18 mouse cellular contexts compared by ENCODE assay signal in the genomic region with DNA sequence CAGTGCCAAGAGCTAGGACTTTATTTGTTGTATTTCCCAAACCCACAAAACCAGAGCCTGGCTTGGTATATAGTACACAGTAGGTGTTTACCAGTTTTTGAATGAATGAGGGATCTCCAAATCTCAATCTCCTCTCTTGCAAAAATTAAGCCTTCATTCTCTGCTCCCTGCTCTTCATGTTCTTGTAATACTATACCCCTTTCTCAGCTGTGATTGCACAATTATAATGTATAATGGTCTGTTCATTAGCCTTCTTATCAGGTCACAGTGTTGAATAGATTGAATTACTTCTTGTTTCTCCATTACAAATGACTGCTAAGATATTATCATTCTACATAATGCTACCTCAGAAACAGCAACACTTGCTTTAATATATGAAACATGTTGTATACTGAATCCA.
DNase-seq lines count a peak whose midpoint lies in the region; TF ChIP-seq lines count a peak whose summit lies in the region.
"Had no signal": no experiment of that assay in that cellular context is flagged by ENCODE, and none has a peak within 500 bp of the region (broad histone marks: within the 10 kb centered on the region; RNA-seq: fewer than 3 reads in every experiment).

No protein-coding gene starts in this region.

- TF ChIP-seq CTCF in C2C12 (IDR thresholded peaks at IDR 0.05; ENCODE audit: control insufficient read depth, insufficient read depth, insufficient read length), result no peak

- no peak overlapping the region for H3K4me2 ChIP-seq in myocyte (ENCODE audit: low read depth)

- TF ChIP-seq POLR2A in myocyte (IDR thresholded peaks at IDR 0.05; ENCODE audit: insufficient read length, low read depth), result no peak

- H3K4me3 ChIP-seq in C2C12 (ENCODE audit: insufficient read depth, poor library complexity, severe bottlenecking), result no peak overlapping the region
- H3K4me3 ChIP-seq in myocyte, result no peak overlapping the region

- DNase-seq in liver, result no peak
- DNase-seq in kidney, postnatal 4 days, result no peak
- DNase-seq: adrenal gland, adult 2 months; adrenal gland, adult 8-10 months; adrenal gland, postnatal 10 days; adrenal gland, postnatal 14 days; adrenal gland, postnatal 25 days; adrenal gland, postnatal 36 days; B cell, adult 2 months; cerebellum, adult 11 months; cerebellum, adult 11-12 months; cerebellum, adult 18-20 months; cerebellum, adult 2 months had no signal

- H3K79me3 ChIP-seq in C2C12 (ENCODE audit: low read depth), result no peaks in the 10 kb centered on the region

- no peaks in the 10 kb centered on the region for H3K79me2 ChIP-seq in C2C12 (ENCODE audit: control insufficient read depth, insufficient read depth)
- H3K79me2 ChIP-seq in myocyte (ENCODE audit: control insufficient read depth, insufficient read depth), result no peaks in the 10 kb centered on the region

- H3K36me3 ChIP-seq in C2C12 (ENCODE audit: control insufficient read depth, insufficient read depth) (no peaks in the 10 kb centered on the region), myocyte (ENCODE audit: control insufficient read depth, insufficient read depth) (no peaks in the 10 kb centered on the region)
- H3K36me3 ChIP-seq: G1E had no signal

- no peak overlapping the region for H3ac ChIP-seq in C2C12 (ENCODE audit: control insufficient read depth, insufficient read length, low read depth)
- H3ac ChIP-seq in myocyte (ENCODE audit: control insufficient read depth, insufficient read length), result no peak overlapping the region

- H3K27me3 ChIP-seq in C2C12 (ENCODE audit: control insufficient read depth, insufficient read depth, insufficient read length) (no peaks in the 10 kb centered on the region), myocyte (ENCODE audit: control insufficient read depth, insufficient read depth, insufficient read length) (no peaks in the 10 kb centered on the region)
- H3K27me3 ChIP-seq: CH12.LX, Patski had no signal

TF ChIP-seq in C2C12, 6 proteins besides CTCF, POLR2A, EP300 and RAD21:
- TF ChIP-seq MAX (IDR thresholded peaks at IDR 0.05), result no peak
- TF ChIP-seq USF1 (IDR thresholded peaks at IDR 0.05; ENCODE audit: low read depth), result no peak
- no peak for TF ChIP-seq FOSL1 (IDR thresholded peaks at IDR 0.05; ENCODE audit: insufficient read depth, low read length, poor library complexity, severe bottlenecking)
- no peak for TF ChIP-seq MYOD1 (IDR thresholded peaks at IDR 0.05; ENCODE audit: control insufficient read depth, insufficient read length, low read depth)
- TF ChIP-seq MYOG (IDR thresholded peaks at IDR 0.05; ENCODE audit: control insufficient read depth, extremely low read depth, insufficient read length), result no peak
- peak; percentile 92 for TF ChIP-seq CEBPB (IDR thresholded peaks at IDR 0.05; ENCODE audit: low read depth)

TF ChIP-seq in myocyte, 11 proteins besides CTCF, POLR2A, EP300 and RAD21:
- TF ChIP-seq CEBPB (IDR thresholded peaks at IDR 0.05; ENCODE audit: insufficient read depth, poor library complexity, severe bottlenecking), result peak; percentile 88
- TF ChIP-seq REST (IDR thresholded peaks at IDR 0.05; ENCODE audit: insufficient read depth, insufficient read length), result no peak
- no peak for TF ChIP-seq POLR2AphosphoS2 (IDR thresholded peaks at IDR 0.05; ENCODE audit: insufficient read length, low read depth)
- no peak for TF ChIP-seq MAX (IDR thresholded peaks at IDR 0.05; ENCODE audit: low read depth)
- no peak for TF ChIP-seq TCF12 (IDR thresholded peaks at IDR 0.05; ENCODE audit: insufficient read depth, poor library complexity, severe bottlenecking)
